ENCODE assay signal across 8 mouse cellular contexts in genomic region chr7:16875326-16875725, GRCm38 (mm10). TPM values are rescaled to one million over a fixed set of nuclear protein-coding genes. Genes with fewer than 3 reads are reported as not detected.
DNase-seq lines count a peak whose midpoint lies in the region; ATAC-seq and TF ChIP-seq lines count a peak whose summit lies in the region.

No protein-coding gene starts in this region.

- H3K4me3 ChIP-seq in lung, adult 2 months (replicated peaks; ENCODE audit: extremely low read depth, low read depth, low read length), result peak overlapping the region; percentile 56
- peak overlapping the region; percentile 85 for H3K4me3 ChIP-seq in embryonic facial prominence, embryonic 13.5 days
- peak overlapping the region; percentile 76 for H3K4me3 ChIP-seq in intestine, embryonic 15.5 days (replicated peaks)
- peak overlapping the region; percentile 70 for H3K4me3 ChIP-seq in neural tube, embryonic 14.5 days (ENCODE audit: low read depth, low read length)

- no peak for TF ChIP-seq CTCF in lung, adult 2 months (IDR thresholded peaks at IDR 0.05; ENCODE audit: insufficient read depth, low read length)

- H3K4me1 ChIP-seq in lung, adult 2 months (ENCODE audit: control insufficient read depth, insufficient read depth, low read length), result peaks cover 3% of the 10 kb centered on the region; the same call in 1 of the 2 replicates
- peaks cover 20% of the 10 kb centered on the region for H3K4me1 ChIP-seq in embryonic facial prominence, embryonic 13.5 days
- H3K4me1 ChIP-seq in intestine, embryonic 15.5 days (replicated peaks), result peaks cover 13% of the 10 kb centered on the region
- H3K4me1 ChIP-seq in neural tube, embryonic 14.5 days (ENCODE audit: control insufficient read depth, insufficient read depth, low read length), result peaks cover 14% of the 10 kb centered on the region

- H3K9ac ChIP-seq in embryonic facial prominence, embryonic 13.5 days, result peak overlapping the region; percentile 91
- peak overlapping the region; percentile 76 for H3K9ac ChIP-seq in intestine, embryonic 15.5 days
- peak overlapping the region; percentile 81 for H3K9ac ChIP-seq in neural tube, embryonic 14.5 days (replicated peaks; ENCODE audit: low read depth, low read length)

- no peaks in the 10 kb centered on the region for H3K9me3 ChIP-seq in embryonic facial prominence, embryonic 13.5 days
- no peaks in the 10 kb centered on the region for H3K9me3 ChIP-seq in intestine, embryonic 15.5 days
- H3K9me3 ChIP-seq in neural tube, embryonic 14.5 days (ENCODE audit: control insufficient read depth, low read length), result no peaks in the 10 kb centered on the region

- 1% methylated on average over 30 of the region's 42 CpGs for WGBS in lung, adult 2 months
- WGBS in embryonic facial prominence, embryonic 13.5 days, result under 1% methylated on average over 42 of the region's 42 CpGs
- WGBS in intestine, embryonic 15.5 days, result under 1% methylated on average over 37 of the region's 42 CpGs
- WGBS in neural tube, embryonic 14.5 days, result under 1% methylated on average over 40 of the region's 42 CpGs

- ATAC-seq in embryonic facial prominence, embryonic 13.5 days (ENCODE audit: insufficient number of reproducible peaks, insufficient read depth, low FRiP score, low TSS enrichment, low read depth), result no peak
- ATAC-seq in intestine, embryonic 15.5 days, result no peak
- ATAC-seq in neural tube, embryonic 14.5 days (ENCODE audit: low read depth), result peak; percentile 54

- no peak for DNase-seq in lung, adult 2 months
- DNase-seq in lung, postnatal 25 days (ENCODE audit: low spot score), result no peak
- DNase-seq in spleen, adult 12 weeks (ENCODE audit: low spot score), result no peak
- no peak for DNase-seq in cerebellum, adult 11-12 months
- no peak for DNase-seq in cerebellum, postnatal 14 days

- peaks cover 30% of the 10 kb centered on the region for H3K36me3 ChIP-seq in embryonic facial prominence, embryonic 13.5 days
- H3K36me3 ChIP-seq in intestine, embryonic 15.5 days, result 0 out of 2 replicates have a peak, but pooled peaks cover 4% of the 10 kb centered on the region
- peaks cover 2% of the 10 kb centered on the region for H3K36me3 ChIP-seq in neural tube, embryonic 14.5 days (ENCODE audit: control insufficient read depth, insufficient read depth, low read length)

- H3K27me3 ChIP-seq in embryonic facial prominence, embryonic 13.5 days, result no peaks in the 10 kb centered on the region
- H3K27me3 ChIP-seq in intestine, embryonic 15.5 days (replicated peaks), result no peaks in the 10 kb centered on the region
- no peaks in the 10 kb centered on the region for H3K27me3 ChIP-seq in neural tube, embryonic 14.5 days (ENCODE audit: control insufficient read depth, insufficient read depth, low read length)

- peak overlapping the region; percentile 93 for H3K27ac ChIP-seq in embryonic facial prominence, embryonic 13.5 days
- H3K27ac ChIP-seq in intestine, embryonic 15.5 days, result peak overlapping the region; percentile 81
- peak overlapping the region; percentile 87 for H3K27ac ChIP-seq in neural tube, embryonic 14.5 days (ENCODE audit: low read depth, low read length)

- H3K4me2 ChIP-seq in embryonic facial prominence, embryonic 13.5 days, result peak overlapping the region; percentile 80
- H3K4me2 ChIP-seq in intestine, embryonic 15.5 days (replicated peaks), result peak overlapping the region; percentile 88
- peak overlapping the region; percentile 81 for H3K4me2 ChIP-seq in neural tube, embryonic 14.5 days (ENCODE audit: low read depth, low read length)

- no peak for TF ChIP-seq POLR2A in lung, adult 2 months (IDR thresholded peaks at IDR 0.05; ENCODE audit: borderline replicate concordance, extremely low read depth, low read depth, low read length)

RNA-seq across cellular contexts. Expression of gene Dact3, which starts 0.2 kb away (rescaled TPM):
- polyA plus RNA-seq in lung, adult 2 months (2012; rRNA removed), result 31.7 and 41.1 TPM in 2 replicates
- 4.9 TPM in 2 replicates for polyA plus RNA-seq in embryonic facial prominence, embryonic 13.5 days (2015; fragmentation: Nextera tagmentation; extraction: Ambion mirVana)
- polyA plus RNA-seq in intestine, embryonic 15.5 days (2015; fragmentation: Nextera tagmentation; extraction: Ambion mirVana), result 3.1 and 3.2 TPM in 2 replicates
- 5.8 and 6.1 TPM in 2 replicates for polyA plus RNA-seq in neural tube, embryonic 14.5 days (2014; fragmentation: Nextera tagmentation; extraction: Ambion mirVana)

RNA-seq across cellular contexts. Expression of gene Gng8, which starts 16.3 kb away (rescaled TPM):
- polyA plus RNA-seq in lung, adult 2 months (2012; rRNA removed), result 12.5 and 27.7 TPM in 2 replicates
- polyA plus RNA-seq in embryonic facial prominence, embryonic 13.5 days (2015; fragmentation: Nextera tagmentation; extraction: Ambion mirVana), result 19.9 and 32.0 TPM in 2 replicates
- polyA plus RNA-seq in intestine, embryonic 15.5 days (2015; fragmentation: Nextera tagmentation; extraction: Ambion mirVana), result 7.4 and 8.3 TPM in 2 replicates
- 0.39 and 9.8 TPM in 2 replicates for polyA plus RNA-seq in neural tube, embryonic 14.5 days (2014; fragmentation: Nextera tagmentation; extraction: Ambion mirVana)

RNA-seq across cellular contexts. Expression of gene Ptgir, which starts 31.0 kb away (rescaled TPM):
- polyA plus RNA-seq in lung, adult 2 months (2012; rRNA removed), result 9.8 and 10.4 TPM in 2 replicates
- polyA plus RNA-seq in embryonic facial prominence, embryonic 13.5 days (2015; fragmentation: Nextera tagmentation; extraction: Ambion mirVana), result 1.2 TPM in 2 replicates
- polyA plus RNA-seq in intestine, embryonic 15.5 days (2015; fragmentation: Nextera tagmentation; extraction: Ambion mirVana), result 2.8 and 3.0 TPM in 2 replicates
- 1.2 TPM in 1 of 2 replicates, not detected in the other for polyA plus RNA-seq in neural tube, embryonic 14.5 days (2014; fragmentation: Nextera tagmentation; extraction: Ambion mirVana)

RNA-seq across cellular contexts. Expression of gene Prkd2, which starts 32.6 kb away (rescaled TPM):
- polyA plus RNA-seq in lung, adult 2 months (2012; rRNA removed), result 97.2 and 121 TPM in 2 replicates
- polyA plus RNA-seq in embryonic facial prominence, embryonic 13.5 days (2015; fragmentation: Nextera tagmentation; extraction: Ambion mirVana), result 20.5 and 20.8 TPM in 2 replicates
- 9.7 and 12.5 TPM in 2 replicates for polyA plus RNA-seq in intestine, embryonic 15.5 days (2015; fragmentation: Nextera tagmentation; extraction: Ambion mirVana)
- 4.5 and 7.4 TPM in 2 replicates for polyA plus RNA-seq in neural tube, embryonic 14.5 days (2014; fragmentation: Nextera tagmentation; extraction: Ambion mirVana)

RNA-seq across cellular contexts. Expression of gene Calm3, which starts 48.6 kb away (rescaled TPM):
- 279 and 310 TPM in 2 replicates for polyA plus RNA-seq in lung, adult 2 months (2012; rRNA removed)
- polyA plus RNA-seq in embryonic facial prominence, embryonic 13.5 days (2015; fragmentation: Nextera tagmentation; extraction: Ambion mirVana), result 104 and 111 TPM in 2 replicates
- polyA plus RNA-seq in intestine, embryonic 15.5 days (2015; fragmentation: Nextera tagmentation; extraction: Ambion mirVana), result 137 and 140 TPM in 2 replicates
- polyA plus RNA-seq in neural tube, embryonic 14.5 days (2014; fragmentation: Nextera tagmentation; extraction: Ambion mirVana), result 412 and 503 TPM in 2 replicates
